Mouse (Mus musculus): Measurements from ENCODE around the gene Btbd35f27.
"Not testable (repeated sequence)": the region's sequence is repeated elsewhere in the genome, so short reads cannot be mapped to it uniquely, and the experiment has no call there.

Gene Btbd35f27

DNA sequence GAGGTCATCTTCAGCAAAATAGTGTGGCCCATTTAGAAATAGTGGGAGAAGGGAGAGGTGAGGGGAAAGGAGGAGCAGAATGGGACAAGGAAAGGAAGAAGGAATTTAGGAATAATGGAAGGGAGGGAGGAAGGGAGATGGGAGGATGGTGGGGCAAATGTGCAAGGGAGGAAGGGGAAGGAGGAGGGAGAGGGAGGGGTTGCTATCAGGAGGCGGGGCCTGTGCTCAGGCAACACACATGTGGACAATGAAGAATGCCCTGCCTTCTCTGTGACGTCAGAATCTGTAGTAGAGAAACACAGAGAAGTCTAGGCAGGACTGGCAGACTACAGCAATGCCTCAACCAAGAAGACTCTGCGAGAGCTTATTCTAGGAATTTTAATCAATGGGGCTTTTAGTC is at the start of gene Btbd35f27:
Btbd35f27 (plus strand) TSS at position 301 of the 400 bp plus-strand sequence.
- not testable (repeated sequence) for DNase-seq (ENCODE audit: low spot score in 2 of 2)

Data from frontal cortex, postnatal 36 days (tissue).